ENCODE assay signal across 15 mouse cellular contexts in genomic region chr9:94404551-94404950, GRCm38 (mm10).
DNase-seq lines count a peak whose midpoint lies in the region.
"Had no signal": no experiment of that assay in that cellular context is flagged by ENCODE, and none has a peak within 500 bp of the region (broad histone marks: within the 10 kb centered on the region; RNA-seq: fewer than 3 reads in every experiment).

No protein-coding gene starts in this region.

- peak; percentile 4 for DNase-seq in gastrocnemius, adult 18-20 months (ENCODE audit: low spot score)
- no peak for DNase-seq in gastrocnemius, postnatal 10 days
- DNase-seq in cerebellum, adult 18-20 months, result peak; percentile 41 to 58
- DNase-seq in cerebellum, postnatal 10 days, result peak; percentile 63 to 69
- peak; percentile 24 for DNase-seq in skeletal muscle tissue, adult 2 months (ENCODE audit: low read depth, low spot score)
- no peak for DNase-seq in ovary, postnatal 10 days (ENCODE audit: low spot score)
- no peak for DNase-seq in right cerebral cortex, postnatal 10 days (ENCODE audit: low spot score in 2 of 2)
- DNase-seq: adrenal gland, postnatal 14 days; gastrocnemius, postnatal 14 days; kidney, adult 18-20 months; kidney, postnatal 25 days; lung, postnatal 36 days; right cerebral cortex, adult 18-20 months; right cerebral cortex, postnatal 4 days; thymus, postnatal 4 days had no signal

Comparison
In these comparisons a context has a peak if more than half of its experiments do, and no peak if none do; other contexts are left out.
1. DNase-seq: peak in gastrocnemius, adult 18-20 months (single experiment), cerebellum, adult 18-20 months (2 of 2), cerebellum, postnatal 10 days (2 of 2) and skeletal muscle tissue, adult 2 months (single experiment); none in gastrocnemius, postnatal 10 days (single experiment), ovary, postnatal 10 days (single experiment) and right cerebral cortex, postnatal 10 days (0 of 2).